Mouse (Mus musculus) neural tube, embryonic 12.5 days (tissue): ENCODE measurements around the gene Fmn2. TPM values are rescaled to one million over a fixed set of nuclear protein-coding genes. Genes with fewer than 3 reads are reported as not detected.

ENCODE experiments used
- ATAC-seq: fragments of 200-750 bp; cut with Nextera tagmentation; 2 replicates; pipeline ENCODE4 v1.8.0; 2017; ENCODE audit warnings: low read depth, mild to moderate bottlenecking, moderate TSS enrichment, moderate library complexity; ENCODE audit not compliant: low FRiP score
- H3K27ac ChIP-seq: fragments of 300-500 bp; sonication (generic); 2 replicates; pipeline ENCODE4 v1.5.1; 2016
- H3K27me3 ChIP-seq: fragments of 300-500 bp; sonication (generic); replicated peaks from 2 replicates; pipeline ENCODE4 v1.6.1; 2016; ENCODE audit warnings: mild to moderate bottlenecking
- H3K36me3 ChIP-seq: fragments of 300-500 bp; sonication (generic); 2 replicates; pipeline ENCODE4 v1.6.1; 2016; ENCODE audit warnings: mild to moderate bottlenecking
- H3K4me1 ChIP-seq: fragments of 300-500 bp; sonication (generic); 2 replicates; pipeline ENCODE4 v1.6.1; 2016
- H3K4me2 ChIP-seq: fragments of 300-500 bp; sonication (generic); replicated peaks from 2 replicates; pipeline ENCODE4 v1.6.1; 2016; ENCODE audit warnings: mild to moderate bottlenecking
- H3K4me3 ChIP-seq: fragments of 300-500 bp; sonication (generic); 2 replicates; pipeline ENCODE4 v1.5.1; 2016
- H3K9ac ChIP-seq: fragments of 300-500 bp; sonication (generic); 2 replicates; pipeline ENCODE4 v1.6.1; 2016; ENCODE audit warnings: mild to moderate bottlenecking
- H3K9me3 ChIP-seq: fragments of 300-500 bp; sonication (generic); 2 replicates; pipeline ENCODE4 v1.6.1; 2016; ENCODE audit warnings: mild to moderate bottlenecking
- WGBS: fragments of 180-500 bp; shearing (Covaris S2); methylation state at CpG from one replicate; pipeline ENCODE4 v1.1.7; 2016; 5-methylcytosine and 5-hydroxymethylcytosine counted together
- polyA plus RNA-seq: library from polyadenylated mRNA; unstranded; fragments of >200 nt; fragmentation: Nextera tagmentation; extraction: Ambion mirVana; gene quantifications from 2 replicates; pipeline ENCODE4 v1.2.1, GENCODE M21; 2016

Gene Fmn2
- polyA plus RNA-seq, 1 experiment from 2014 or later: 7.5 TPM

DNA sequence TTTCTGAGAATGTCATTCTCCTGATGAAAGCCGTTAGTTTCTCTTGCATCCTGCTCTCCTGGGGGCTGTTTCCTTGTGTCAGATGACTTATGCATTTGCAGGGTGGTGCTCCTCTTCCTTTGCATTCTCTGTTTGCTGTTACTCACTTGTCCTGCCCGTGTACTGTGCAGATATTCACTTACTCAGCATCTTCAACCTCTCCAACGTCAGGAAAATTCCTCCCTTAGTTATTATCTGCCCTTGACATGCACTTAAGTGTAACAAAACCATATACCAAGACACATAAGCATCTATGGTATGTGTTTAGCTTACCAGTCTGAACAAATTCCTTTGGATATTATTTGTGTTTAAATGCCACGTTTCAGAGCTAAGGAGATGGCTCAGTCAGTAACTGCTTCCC, 175.6 kb downstream of the Fmn2 start:
- WGBS: 68% methylated on average over 4 of the region's 4 CpGs
- Histone ChIP-seq H3K9ac (no peak overlapping the region), H3K9me3 (no peaks in the 10 kb centered on the region), H3K36me3 (no peaks in the 10 kb centered on the region), H3K4me3 (no peak overlapping the region), H3K27me3 (no peaks in the 10 kb centered on the region), H3K4me1 (0 out of 2 replicates have a peak, but pooled peaks cover 4% of the 10 kb centered on the region), H3K27ac (no peak overlapping the region), H3K4me2 (no peak overlapping the region)
- 0 out of 2 replicates have a peak, but pooled peaks have one; percentile 21 for ATAC-seq

DNA sequence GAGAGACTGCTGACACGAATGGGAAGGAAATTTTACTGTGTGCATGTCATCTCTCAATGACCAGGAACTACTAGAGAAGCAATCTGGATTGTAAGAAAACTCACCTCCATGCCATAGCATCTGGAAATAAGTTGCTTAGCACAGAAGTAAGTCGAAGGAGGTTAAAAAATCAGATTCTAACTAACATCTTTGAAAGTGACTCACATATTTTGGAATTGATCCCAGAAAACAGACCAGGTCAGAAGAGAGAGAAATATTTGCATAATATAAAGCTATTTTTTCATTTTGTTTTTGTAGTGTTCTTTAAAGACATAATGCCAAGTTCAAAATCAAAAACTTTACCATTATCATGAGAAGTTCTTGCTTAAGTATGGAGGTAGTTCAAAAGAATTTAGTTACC, 187.7 kb downstream of the Fmn2 start:
- no peaks in the 10 kb centered on the region for H3K27me3 ChIP-seq
- no peak overlapping the region for H3K4me2 ChIP-seq
- no peaks in the 10 kb centered on the region for H3K4me1 ChIP-seq
- H3K27ac ChIP-seq: no peak overlapping the region
- WGBS: 87% methylated on average over 2 of the region's 2 CpGs
- H3K9ac ChIP-seq: no peak overlapping the region
- H3K4me3 ChIP-seq: no peak overlapping the region
- ATAC-seq: no peak
- no peaks in the 10 kb centered on the region for H3K36me3 ChIP-seq
- no peaks in the 10 kb centered on the region for H3K9me3 ChIP-seq

DNA sequence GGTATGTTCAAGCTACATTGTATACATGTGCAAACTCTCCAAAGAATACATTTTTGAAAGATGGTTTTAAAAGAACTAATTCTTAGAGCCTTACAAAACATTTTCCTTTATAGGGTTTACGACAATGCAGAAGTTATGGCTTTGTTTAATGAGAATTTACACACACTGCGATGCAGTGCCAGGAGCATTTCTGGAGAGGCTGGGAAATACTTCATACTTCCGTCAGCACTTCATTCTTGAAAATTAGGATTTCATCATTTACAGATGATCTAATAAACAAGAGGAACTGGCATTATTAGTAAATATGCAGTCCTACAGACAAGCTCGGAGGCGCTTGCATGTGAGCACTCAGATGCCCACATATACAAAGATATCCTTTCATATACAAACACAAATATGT, 199.2 kb downstream of the Fmn2 start:
- no peaks in the 10 kb centered on the region for H3K4me1 ChIP-seq
- no peak overlapping the region for H3K27ac ChIP-seq
- WGBS: 92% methylated on average over 5 of the region's 5 CpGs
- H3K4me3 ChIP-seq: no peak overlapping the region
- no peaks in the 10 kb centered on the region for H3K9me3 ChIP-seq
- no peak overlapping the region for H3K9ac ChIP-seq
- H3K27me3 ChIP-seq: no peaks in the 10 kb centered on the region
- no peak overlapping the region for H3K4me2 ChIP-seq
- H3K36me3 ChIP-seq: no peaks in the 10 kb centered on the region; the same call in 1 of the 2 replicates
- ATAC-seq: no peak

DNA sequence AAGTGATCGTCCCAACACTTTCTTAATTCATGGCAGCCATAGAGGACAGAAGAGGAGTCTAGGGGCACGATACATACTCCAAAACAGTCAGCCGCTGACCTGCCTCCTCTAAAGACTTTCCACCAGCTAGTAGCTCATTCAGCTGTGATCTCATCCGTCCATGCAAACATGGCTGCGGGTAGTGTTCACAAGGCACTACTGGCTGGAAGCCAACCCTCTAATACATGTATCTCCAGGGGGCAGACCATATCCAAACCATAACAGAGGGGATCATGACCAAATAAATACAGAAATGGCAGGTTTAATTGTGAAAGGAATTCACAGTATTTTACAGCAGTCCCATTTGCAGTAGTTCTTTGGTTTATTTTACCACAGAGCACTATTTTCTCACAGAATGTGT, 200.2 kb downstream of the Fmn2 start:
- no peaks in the 10 kb centered on the region for H3K4me1 ChIP-seq
- H3K4me3 ChIP-seq: no peak overlapping the region
- no peak overlapping the region for H3K27ac ChIP-seq
- no peaks in the 10 kb centered on the region for H3K9me3 ChIP-seq
- H3K27me3 ChIP-seq: no peaks in the 10 kb centered on the region
- H3K4me2 ChIP-seq: no peak overlapping the region
- peak; percentile 37; the same call in 1 of the 2 replicates for ATAC-seq
- 62% methylated on average over 5 of the region's 5 CpGs for WGBS
- H3K36me3 ChIP-seq: no peaks in the 10 kb centered on the region; the same call in 1 of the 2 replicates
- no peak overlapping the region for H3K9ac ChIP-seq

DNA sequence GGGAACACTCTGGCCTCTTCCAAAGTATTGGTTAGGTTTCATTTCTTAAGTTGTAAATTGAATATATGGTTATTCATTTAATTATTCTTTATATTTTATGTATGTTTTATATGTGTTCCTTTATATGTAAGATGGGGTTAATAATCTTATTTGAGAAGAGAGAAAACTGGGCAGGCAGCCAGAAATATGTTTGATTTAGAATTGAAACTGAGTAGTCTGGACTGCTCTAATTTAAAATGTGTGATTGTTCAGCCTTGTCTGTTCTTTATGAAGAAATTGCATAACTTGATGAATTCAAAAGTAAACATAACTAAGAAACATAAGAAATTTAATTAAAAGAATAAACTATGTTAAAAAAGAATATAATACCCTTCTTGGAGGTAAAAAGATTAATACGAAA, 202.3 kb downstream of the Fmn2 start:
- no peak overlapping the region for H3K4me3 ChIP-seq
- no peaks in the 10 kb centered on the region; the same call in 1 of the 2 replicates for H3K36me3 ChIP-seq
- 90% methylated on average over 1 of the region's 1 CpGs for WGBS
- no peaks in the 10 kb centered on the region for H3K27me3 ChIP-seq
- no peak for ATAC-seq
- no peaks in the 10 kb centered on the region for H3K9me3 ChIP-seq
- H3K4me1 ChIP-seq: no peaks in the 10 kb centered on the region
- H3K27ac ChIP-seq: no peak overlapping the region
- H3K4me2 ChIP-seq: no peak overlapping the region
- H3K9ac ChIP-seq: no peak overlapping the region

DNA sequence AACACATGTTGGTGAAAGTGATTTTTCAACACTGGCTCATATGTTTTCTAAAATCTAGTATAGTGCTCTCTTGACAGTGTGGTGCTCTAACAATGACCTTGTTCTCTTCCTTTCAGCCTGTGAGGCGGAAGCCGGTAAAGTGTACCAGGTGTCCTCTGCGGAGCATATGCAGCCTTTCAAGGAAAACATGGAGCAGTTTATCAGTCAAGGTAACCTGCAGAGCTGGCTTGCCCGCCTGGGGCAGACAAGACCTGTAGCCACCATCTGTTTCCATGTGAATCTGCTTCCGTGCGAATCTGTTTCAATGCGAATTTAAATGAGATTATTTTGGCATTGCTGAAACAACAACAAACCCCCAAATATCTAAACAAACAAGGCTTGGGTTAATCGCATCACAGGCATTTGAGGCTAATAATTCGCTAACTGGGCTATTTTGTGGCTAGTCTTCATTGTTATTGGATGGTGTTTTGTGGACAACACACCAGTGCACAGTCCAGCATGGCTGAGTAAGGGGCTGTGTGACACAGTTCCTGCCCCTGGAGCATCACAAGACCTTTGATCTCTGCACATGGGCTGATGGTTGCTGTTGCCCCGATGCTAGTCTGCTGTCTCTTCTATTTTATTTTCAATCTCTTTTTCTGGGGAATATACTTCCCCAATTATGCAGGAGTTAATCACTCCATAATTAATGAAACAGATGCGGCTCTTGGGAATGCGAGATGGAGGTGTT, 218.3 kb downstream of the Fmn2 start:
- Histone ChIP-seq H3K36me3 (no peaks in the 10 kb centered on the region; the same call in none of the 2 replicates), H3K9ac (no peak overlapping the region), H3K4me3 (no peak overlapping the region), H3K27ac (no peak overlapping the region), H3K4me2 (no peak overlapping the region), H3K4me1 (no peaks in the 10 kb centered on the region), H3K9me3 (no peaks in the 10 kb centered on the region), H3K27me3 (no peaks in the 10 kb centered on the region)
- WGBS: 90% methylated on average over 12 of the region's 12 CpGs
- ATAC-seq: no peak

DNA sequence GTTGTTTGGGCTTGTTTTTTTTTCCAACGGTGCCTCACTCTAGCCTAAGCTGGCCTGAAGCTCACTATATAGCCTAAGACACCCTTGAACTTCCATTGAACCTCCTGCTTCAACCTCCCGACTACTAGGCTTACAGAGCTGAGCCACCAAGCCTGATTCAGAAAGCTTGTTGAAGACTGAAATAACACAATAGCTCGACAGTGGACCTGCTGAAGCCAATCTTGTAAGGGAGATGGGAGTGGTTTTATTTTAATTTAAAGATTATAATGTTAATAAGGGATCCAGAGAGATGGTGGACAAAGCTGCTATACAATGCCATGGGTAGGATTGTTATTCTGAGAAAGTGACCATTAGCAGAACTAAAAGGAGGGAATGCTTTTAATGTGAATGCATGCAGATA, 227.1 kb downstream of the Fmn2 start:
- Histone ChIP-seq H3K4me2 (no peak overlapping the region), H3K27ac (no peak overlapping the region), H3K9ac (no peak overlapping the region), H3K4me1 (no peaks in the 10 kb centered on the region), H3K4me3 (no peak overlapping the region), H3K9me3 (no peaks in the 10 kb centered on the region), H3K27me3 (no peaks in the 10 kb centered on the region), H3K36me3 (no peaks in the 10 kb centered on the region)
- no peak for ATAC-seq
- WGBS: 85% methylated on average over 3 of the region's 3 CpGs

DNA sequence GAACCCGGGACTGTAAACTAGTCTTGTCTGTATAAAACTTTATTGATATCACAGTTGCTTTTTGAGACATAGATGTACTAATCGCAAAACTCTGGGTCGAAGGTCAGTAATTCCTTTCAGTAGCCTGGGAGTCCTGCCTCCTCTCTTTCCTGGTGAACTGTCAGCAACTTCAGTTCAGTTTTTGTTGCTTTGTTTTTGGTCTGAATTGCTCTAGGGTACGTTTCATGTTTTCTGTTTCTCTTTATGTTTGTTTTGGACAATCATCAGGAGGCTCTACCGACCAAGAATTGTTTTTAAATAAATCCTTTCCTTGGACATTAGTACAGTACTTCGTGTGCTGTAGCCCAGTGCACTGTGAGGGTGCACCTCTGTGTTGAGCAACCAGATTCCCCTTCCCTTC, 231.1 kb downstream of the Fmn2 start:
- Histone ChIP-seq H3K27me3 (no peaks in the 10 kb centered on the region), H3K27ac (no peak overlapping the region), H3K9ac (no peak overlapping the region), H3K9me3 (no peaks in the 10 kb centered on the region), H3K4me1 (no peaks in the 10 kb centered on the region), H3K36me3 (no peaks in the 10 kb centered on the region), H3K4me3 (no peak overlapping the region), H3K4me2 (no peak overlapping the region)
- no peak for ATAC-seq
- 81% methylated on average over 6 of the region's 6 CpGs for WGBS

DNA sequence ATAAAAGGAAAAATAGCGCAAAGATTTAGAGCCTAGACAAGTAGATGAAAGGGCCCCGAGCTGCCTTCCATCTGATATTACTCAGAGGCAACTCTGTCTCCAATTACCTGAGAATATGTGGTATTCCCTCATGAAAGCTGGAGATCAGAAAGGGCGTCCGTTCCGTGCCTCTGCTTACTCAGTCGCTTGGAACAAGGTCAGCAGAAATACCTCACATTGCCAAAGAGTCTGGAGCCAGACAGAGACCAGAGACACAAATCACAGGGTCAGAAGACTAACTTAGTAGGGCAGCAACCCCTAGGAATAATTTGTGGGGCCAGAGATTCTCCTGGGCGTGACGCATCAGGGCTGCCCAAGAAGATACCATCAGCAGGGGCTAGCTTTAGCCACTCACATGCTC, 237.3 kb downstream of the Fmn2 start:
- H3K27me3 ChIP-seq: no peaks in the 10 kb centered on the region
- 89% methylated on average over 8 of the region's 8 CpGs for WGBS
- no peak overlapping the region for H3K4me3 ChIP-seq
- no peak overlapping the region for H3K4me2 ChIP-seq
- ATAC-seq: no peak
- H3K4me1 ChIP-seq: no peaks in the 10 kb centered on the region
- H3K9me3 ChIP-seq: no peaks in the 10 kb centered on the region
- no peak overlapping the region for H3K9ac ChIP-seq
- no peak overlapping the region for H3K27ac ChIP-seq
- no peaks in the 10 kb centered on the region for H3K36me3 ChIP-seq

DNA sequence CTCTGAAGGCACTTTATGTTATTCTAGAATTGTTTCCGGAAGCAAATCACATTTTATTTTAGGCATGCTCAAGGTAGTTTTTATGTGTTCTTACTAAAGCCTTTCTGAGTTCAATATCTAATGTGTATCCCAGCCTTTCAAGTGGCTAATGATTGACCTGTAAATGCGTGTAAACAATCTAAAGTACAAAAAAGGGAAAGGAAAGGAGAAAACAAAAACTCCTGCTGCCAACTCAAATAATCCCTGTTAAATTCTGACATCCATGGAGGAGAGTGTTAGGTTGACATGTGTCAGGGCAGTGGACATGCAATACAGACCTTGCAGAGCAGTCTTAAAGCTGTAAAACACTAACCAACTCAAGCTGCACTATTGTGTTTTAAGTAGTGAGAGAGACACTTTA, 241.0 kb downstream of the Fmn2 start:
- Histone ChIP-seq H3K9me3 (no peaks in the 10 kb centered on the region), H3K27me3 (no peaks in the 10 kb centered on the region), H3K36me3 (no peaks in the 10 kb centered on the region), H3K4me3 (no peak overlapping the region), H3K9ac (no peak overlapping the region), H3K4me1 (no peaks in the 10 kb centered on the region), H3K27ac (no peak overlapping the region), H3K4me2 (no peak overlapping the region)
- WGBS: 90% methylated on average over 2 of the region's 2 CpGs
- ATAC-seq: no peak

DNA sequence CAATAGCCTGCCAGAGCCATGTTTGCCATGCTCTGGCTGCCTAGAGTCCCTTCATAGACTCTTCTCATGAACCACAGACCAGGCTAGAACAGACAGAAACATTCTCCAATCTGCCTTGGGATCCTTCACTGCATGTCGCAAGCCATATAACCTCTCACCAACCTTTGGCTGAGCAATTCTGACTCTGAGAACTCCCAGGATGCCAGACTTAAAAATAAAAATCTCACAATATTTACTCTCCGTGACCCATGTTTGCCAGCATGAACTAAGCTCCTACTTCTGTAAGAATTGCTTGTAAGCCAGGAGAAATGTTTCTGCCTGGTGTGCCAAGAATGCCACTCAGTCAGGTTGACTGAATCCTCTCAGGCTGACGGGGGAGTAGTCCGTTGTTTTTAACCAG, 246.9 kb downstream of the Fmn2 start:
- ATAC-seq: no peak
- Histone ChIP-seq H3K9me3 (no peaks in the 10 kb centered on the region), H3K27me3 (no peaks in the 10 kb centered on the region), H3K36me3 (no peaks in the 10 kb centered on the region), H3K27ac (no peak overlapping the region), H3K4me2 (no peak overlapping the region), H3K4me1 (no peaks in the 10 kb centered on the region), H3K9ac (no peak overlapping the region), H3K4me3 (no peak overlapping the region)
- 86% methylated on average over 4 of the region's 4 CpGs for WGBS

DNA sequence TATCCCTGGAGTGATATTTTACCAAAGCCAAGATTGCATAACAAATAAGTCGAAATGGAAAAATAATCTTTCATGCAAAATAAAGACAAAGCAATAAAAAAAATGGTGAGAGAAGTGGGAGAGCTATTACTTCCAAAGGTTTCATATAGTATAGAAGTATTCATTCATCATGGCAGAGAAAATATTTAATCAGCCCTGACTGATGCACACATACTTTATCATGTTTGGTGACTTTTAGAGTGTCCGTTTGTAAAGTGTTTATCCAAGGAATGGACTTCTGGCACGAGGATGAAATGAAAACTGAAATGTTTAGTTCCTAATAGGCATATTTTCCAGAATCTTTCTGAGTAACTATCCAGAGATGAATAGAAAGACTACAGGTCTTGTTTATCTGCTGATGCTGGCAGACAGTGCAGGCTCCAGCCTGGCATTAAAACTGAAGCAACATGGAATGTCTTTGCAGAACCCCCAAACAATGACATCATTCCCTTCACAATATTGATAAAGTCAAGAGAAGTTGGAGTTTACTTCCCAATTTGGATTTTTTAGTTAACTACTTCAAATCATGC, 249.4 kb downstream of the Fmn2 start:
- WGBS: 85% methylated on average over 3 of the region's 3 CpGs
- H3K4me1 ChIP-seq: no peaks in the 10 kb centered on the region

DNA sequence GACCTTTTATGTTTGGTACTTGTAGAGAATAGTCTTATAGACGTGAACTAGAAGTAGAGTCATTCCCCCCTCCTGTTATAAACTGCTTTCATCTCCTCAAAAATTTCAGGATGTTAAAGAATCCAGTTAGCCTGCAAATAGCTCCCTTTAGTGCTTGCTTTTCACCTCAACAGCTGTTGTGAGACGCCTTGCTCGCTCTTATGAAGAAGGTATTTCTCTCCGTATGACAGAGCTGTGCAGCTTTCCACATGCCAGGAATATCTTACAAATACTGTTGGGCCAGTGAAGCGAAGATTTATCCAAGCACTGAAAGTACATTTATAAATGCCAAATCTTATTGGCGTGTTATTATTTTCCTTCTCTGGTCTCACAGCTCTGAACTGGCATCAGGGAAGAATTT, 257.7 kb downstream of the Fmn2 start:
- Histone ChIP-seq H3K9me3 (no peaks in the 10 kb centered on the region), H3K9ac (no peak overlapping the region), H3K27ac (no peak overlapping the region), H3K4me1 (no peaks in the 10 kb centered on the region), H3K4me3 (no peak overlapping the region), H3K36me3 (no peaks in the 10 kb centered on the region), H3K27me3 (no peaks in the 10 kb centered on the region), H3K4me2 (no peak overlapping the region)
- WGBS: 68% methylated on average over 6 of the region's 6 CpGs
- no peak for ATAC-seq

More for the DNA sequence above, 249.4 kb downstream of the Fmn2 start:
- Histone ChIP-seq H3K4me3 (no peak overlapping the region), H3K27me3 (no peaks in the 10 kb centered on the region), H3K9me3 (no peaks in the 10 kb centered on the region), H3K27ac (no peak overlapping the region), H3K9ac (no peak overlapping the region), H3K4me2 (no peak overlapping the region), H3K36me3 (no peaks in the 10 kb centered on the region)
- no peak for ATAC-seq
